ENCODE assay signal across 33 mouse cellular contexts in genomic region chr14:96690923-96691322, GRCm38 (mm10).
"Had no signal": no experiment of that assay in that cellular context is flagged by ENCODE, and none has a peak within 500 bp of the region (broad histone marks: within the 10 kb centered on the region; RNA-seq: fewer than 3 reads in every experiment).

No protein-coding gene starts in this region.

- H3K4me2 ChIP-seq: heart, embryonic 11.5 days; heart, embryonic 15.5 days; hindbrain, embryonic 12.5 days; hindbrain, embryonic 13.5 days; hindbrain, embryonic 14.5 days; hindbrain, embryonic 15.5 days; intestine, embryonic 15.5 days; kidney, embryonic 15.5 days had no signal

- H3K27ac ChIP-seq: heart, embryonic 10.5 days; heart, embryonic 15.5 days; hindbrain, embryonic 10.5 days; hindbrain, embryonic 12.5 days; hindbrain, embryonic 13.5 days; hindbrain, embryonic 14.5 days; hindbrain, embryonic 15.5 days; hindbrain, postnatal 0 days; intestine, embryonic 15.5 days; kidney, embryonic 15.5 days; kidney, postnatal 0 days; layer of hippocampus, adult 2 months had no signal

- H3K36me3 ChIP-seq: heart, embryonic 10.5 days; heart, embryonic 15.5 days; hindbrain, embryonic 10.5 days; hindbrain, embryonic 12.5 days; hindbrain, embryonic 13.5 days; hindbrain, embryonic 15.5 days; intestine, embryonic 15.5 days; kidney, embryonic 15.5 days had no signal

- DNase-seq: heart, postnatal 10 days; heart, postnatal 14 days; heart, postnatal 36 days; heart, postnatal 4 days; kidney, adult 11 months; kidney, adult 18-20 months; kidney, adult 2 months; kidney, adult 8-10 months; kidney, adult 9 months; kidney, postnatal 10 days; kidney, postnatal 14 days; kidney, postnatal 25 days; kidney, postnatal 36 days; kidney, postnatal 4 days; layer of hippocampus, adult 9-11 months; layer of hippocampus, postnatal 36 days had no signal

- H3K4me1 ChIP-seq: heart, embryonic 10.5 days; heart, embryonic 15.5 days; hindbrain, embryonic 12.5 days; hindbrain, embryonic 13.5 days; hindbrain, embryonic 15.5 days; intestine, embryonic 15.5 days; kidney, embryonic 15.5 days had no signal

- H3K27me3 ChIP-seq: heart, embryonic 15.5 days; hindbrain, embryonic 12.5 days; hindbrain, embryonic 13.5 days; hindbrain, embryonic 15.5 days; intestine, embryonic 15.5 days; kidney, embryonic 15.5 days had no signal

- H3K4me3 ChIP-seq: heart, embryonic 10.5 days; heart, embryonic 15.5 days; hindbrain, embryonic 10.5 days; hindbrain, embryonic 12.5 days; hindbrain, embryonic 13.5 days; hindbrain, embryonic 15.5 days; intestine, embryonic 15.5 days; kidney, embryonic 15.5 days; layer of hippocampus, adult 2 months had no signal

- ATAC-seq: hindbrain, embryonic 16.5 days; hindbrain, postnatal 0 days; inflammation-experienced regulatory T-cells, adult 6 months; intestine, embryonic 15.5 days; intestine, embryonic 16.5 days; intestine, postnatal 0 days had no signal

- H3K9ac ChIP-seq: heart, embryonic 15.5 days; hindbrain, embryonic 12.5 days; hindbrain, embryonic 13.5 days; hindbrain, embryonic 14.5 days; hindbrain, embryonic 15.5 days; intestine, embryonic 15.5 days; kidney, embryonic 15.5 days had no signal

- H3K9me3 ChIP-seq: heart, embryonic 10.5 days; heart, embryonic 15.5 days; hindbrain, embryonic 10.5 days; hindbrain, embryonic 12.5 days; hindbrain, embryonic 13.5 days; hindbrain, embryonic 15.5 days; intestine, embryonic 15.5 days; kidney, embryonic 15.5 days had no signal
